Mouse (Mus musculus): Measurements from ENCODE around the gene Glipr2.
A peak's percentile ranks its signal among the peaks of the same experiment; 100 is the strongest.

Gene Glipr2

DNA sequence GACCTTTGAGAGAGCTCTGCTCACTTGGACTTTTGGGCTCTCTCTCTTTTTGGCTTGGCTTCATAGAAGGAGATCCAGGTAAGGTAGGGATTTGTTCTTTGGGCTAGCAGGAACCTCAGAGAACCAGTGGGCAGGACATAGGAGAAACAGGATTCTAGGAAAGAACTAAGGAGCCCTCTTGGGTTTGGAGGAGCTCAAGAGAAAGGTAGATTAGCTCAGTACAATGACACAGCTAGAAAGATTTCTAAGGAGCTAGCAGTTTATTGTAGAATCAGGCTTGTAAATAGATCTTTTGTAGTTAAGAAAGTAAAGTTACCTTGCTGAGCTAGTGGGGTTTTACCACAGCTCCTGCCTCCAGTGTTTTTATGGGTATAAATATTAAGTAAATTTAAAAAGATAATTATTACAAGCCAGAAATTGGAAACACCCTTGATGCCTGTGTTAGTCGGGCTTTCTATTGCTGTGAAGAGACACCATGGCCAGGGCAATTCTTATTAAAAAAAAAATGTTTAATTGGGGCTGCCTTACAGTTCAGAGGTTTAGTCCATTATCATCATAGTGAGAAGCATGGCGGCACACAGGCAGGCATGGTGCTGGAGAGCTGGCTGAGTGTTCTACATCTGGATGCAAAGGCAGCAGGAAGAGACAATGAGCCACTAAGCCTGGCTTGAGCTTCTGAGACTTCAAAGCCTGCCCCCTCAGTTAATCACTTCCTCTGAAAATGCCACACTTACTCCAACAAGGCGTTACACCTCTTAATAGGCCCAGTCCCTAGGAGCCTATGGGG lies 47.6 kb downstream of the Glipr2 start:
- DNase-seq (ENCODE audit: low read depth, low spot score): no peak

GRCm38 (mm10) chr4:44010176-44010575 lies 53.0 kb downstream of the Glipr2 start:
- DNase-seq (ENCODE audit: low read depth, low spot score): no peak

- DNase-seq (ENCODE audit: low read depth, low spot score): no peak
These were observed 53.7 kb downstream of the Glipr2 start for GRCm38 (mm10) chr4:44010893-44011292.

DNA sequence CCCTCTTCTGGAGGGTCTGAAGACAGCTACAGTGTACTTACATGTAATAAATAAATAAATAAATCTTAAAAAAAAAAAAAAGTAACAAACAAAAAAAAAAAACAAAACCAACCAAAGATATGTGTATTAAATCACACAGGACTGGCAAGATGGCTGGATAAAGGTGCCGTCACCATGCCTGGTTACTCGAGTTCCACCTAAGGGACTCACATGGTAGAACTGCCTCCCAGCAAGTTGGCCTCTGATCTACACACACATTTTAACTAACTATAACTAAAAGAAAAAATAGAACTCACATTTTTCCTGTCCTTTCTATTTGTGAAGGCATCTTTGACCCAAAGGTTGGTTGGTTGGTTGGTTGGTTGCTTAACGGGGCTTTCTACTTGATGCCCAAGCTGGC lies 54.6 kb downstream of the Glipr2 start:
- no peak for DNase-seq (ENCODE audit: low read depth, low spot score)

DNA sequence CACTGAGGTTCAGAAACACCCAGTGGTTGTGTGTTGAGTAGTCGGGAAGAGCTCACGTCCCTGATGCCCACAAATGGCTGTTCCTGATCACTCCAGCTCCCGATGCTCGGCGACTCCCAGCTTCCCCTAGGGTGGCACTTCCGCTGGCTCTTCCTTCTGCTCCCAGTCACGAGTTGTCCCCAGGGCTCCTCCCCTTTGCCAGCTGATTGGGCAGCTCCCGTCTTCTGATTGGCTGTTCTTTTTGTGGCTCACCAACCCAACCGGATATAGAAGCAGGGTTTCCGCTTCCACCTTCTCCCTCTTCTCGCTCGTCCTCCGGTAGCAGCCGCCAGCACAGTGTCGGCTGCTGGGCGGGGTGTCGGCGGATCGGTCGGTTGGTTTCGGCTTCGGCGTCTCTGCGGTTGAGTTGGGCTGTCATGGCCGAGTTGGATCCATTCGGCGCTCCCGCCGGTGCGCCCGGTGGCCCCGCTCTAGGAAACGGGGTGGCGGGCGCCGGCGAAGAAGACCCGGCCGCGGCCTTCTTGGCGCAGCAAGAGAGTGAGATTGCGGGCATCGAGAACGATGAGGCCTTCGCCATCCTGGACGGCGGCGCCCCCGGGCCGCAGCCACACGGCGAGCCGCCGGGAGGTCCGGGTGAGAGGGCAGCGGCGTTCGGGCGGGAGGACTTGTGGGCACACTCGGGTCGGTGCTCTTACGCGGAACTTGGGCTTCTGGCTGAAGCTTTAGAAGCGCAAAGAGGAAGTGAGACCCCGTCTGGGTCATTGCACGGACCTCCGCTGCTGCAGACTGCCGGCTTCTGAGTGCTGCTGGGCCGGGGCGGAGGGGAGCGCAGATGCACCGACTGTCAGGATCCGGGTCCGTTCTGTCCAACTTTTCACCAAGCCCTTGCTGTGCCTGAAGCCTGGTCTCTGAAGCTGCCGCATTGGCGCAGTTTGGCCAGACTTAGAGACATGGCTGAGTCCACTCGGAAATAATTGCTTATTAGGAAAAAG lies 55.5 kb downstream of the Glipr2 start:
- peak; percentile 97 for DNase-seq (ENCODE audit: low read depth, low spot score)

- DNase-seq (ENCODE audit: low read depth, low spot score): no peak
These were observed 56.3 kb downstream of the Glipr2 start for GRCm38 (mm10) chr4:44013391-44014070.

- no peak for DNase-seq (ENCODE audit: low read depth, low spot score)
These were observed 58.9 kb downstream of the Glipr2 start for GRCm38 (mm10) chr4:44016071-44016470.

DNA sequence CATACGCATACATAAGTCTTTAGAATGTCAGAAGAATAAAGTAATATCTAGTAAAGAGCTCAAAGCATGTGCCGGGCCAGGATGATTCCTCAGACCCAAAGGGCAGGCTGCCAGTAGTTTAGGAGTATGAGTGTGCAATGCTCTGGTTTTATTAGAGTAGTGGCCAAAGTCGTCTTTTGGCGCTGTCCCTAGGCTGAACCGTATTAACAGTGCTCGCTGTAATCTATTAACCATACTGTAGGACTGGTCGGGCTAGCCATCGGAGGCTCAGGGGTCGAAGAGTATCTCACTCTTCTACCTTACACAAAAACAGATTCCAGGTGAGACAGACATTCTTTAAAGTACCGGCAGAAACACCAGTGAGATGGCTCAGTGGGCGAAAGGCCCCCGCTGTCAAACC lies 59.6 kb downstream of the Glipr2 start:
- DNase-seq (ENCODE audit: low read depth, low spot score): no peak

DNA sequence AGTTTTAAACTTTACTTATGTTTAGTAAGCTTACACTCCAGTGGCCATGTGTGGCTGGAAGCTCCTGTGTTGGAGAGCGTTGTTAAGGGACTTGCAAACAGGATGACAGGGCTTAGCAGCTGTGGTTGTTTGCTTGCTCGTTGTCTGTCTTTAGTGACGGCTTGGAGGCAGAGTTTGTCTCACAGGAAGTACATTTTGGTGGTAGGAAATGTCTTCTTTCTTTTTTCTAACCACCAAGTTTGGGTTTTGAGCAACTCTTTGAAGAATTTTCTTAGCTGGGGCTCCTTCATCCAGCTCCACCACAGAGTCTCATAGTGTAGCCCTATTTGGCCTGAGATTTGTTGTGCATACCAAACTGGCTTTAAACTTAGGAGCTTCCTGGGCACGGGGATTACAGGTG lies 65.1 kb downstream of the Glipr2 start:
- DNase-seq (ENCODE audit: low read depth, low spot score): no peak

- DNase-seq (ENCODE audit: low read depth, low spot score): no peak
These were observed 65.6 kb downstream of the Glipr2 start for GRCm38 (mm10) chr4:44022766-44023165.

- DNase-seq (ENCODE audit: low read depth, low spot score): no peak
These were observed 66.5 kb downstream of the Glipr2 start for GRCm38 (mm10) chr4:44023681-44024080.

DNA sequence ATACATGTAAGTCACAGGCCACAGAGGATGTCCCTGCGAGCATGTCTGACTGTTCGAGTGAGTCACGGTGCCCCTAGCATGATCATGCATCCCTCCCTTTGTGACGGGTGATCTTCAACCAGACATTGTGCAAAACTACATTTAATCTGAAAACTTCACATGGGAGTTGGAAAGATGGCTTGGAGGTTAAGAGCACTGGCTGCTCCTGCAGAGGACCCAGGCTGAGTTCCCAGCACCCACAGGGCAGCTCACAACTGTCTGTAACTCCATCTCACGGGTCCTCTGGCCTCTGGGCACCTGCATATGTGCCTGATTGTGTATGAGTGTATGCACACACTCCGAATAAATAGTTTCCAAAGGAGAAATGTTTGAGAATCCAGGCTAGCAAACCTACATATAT lies 67.0 kb downstream of the Glipr2 start:
- DNase-seq (ENCODE audit: low read depth, low spot score): no peak

DNA sequence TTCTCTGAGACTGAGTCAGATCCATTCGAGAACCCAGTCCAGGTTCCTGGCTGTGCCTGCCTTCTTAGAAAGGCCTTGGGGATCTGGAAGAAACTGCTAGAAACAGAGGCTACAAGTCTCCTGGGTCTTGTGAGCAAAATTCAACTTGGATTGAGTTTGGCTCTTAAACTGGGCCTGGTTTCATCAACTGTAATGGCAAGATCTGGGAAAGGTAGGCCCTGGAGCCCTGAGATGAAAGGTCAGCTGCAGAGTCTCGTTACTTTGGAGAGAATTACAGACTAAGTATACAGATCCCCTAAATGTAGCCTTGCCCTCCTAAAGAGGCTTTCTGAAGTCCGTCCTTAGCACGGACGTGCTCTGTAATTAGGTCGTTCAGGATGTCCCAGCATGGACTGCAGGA lies 68.4 kb downstream of the Glipr2 start:
- no peak for DNase-seq (ENCODE audit: low read depth, low spot score)
